Mouse (Mus musculus) cerebellum, postnatal 14 days (tissue): ENCODE data around the gene Twf2.
A peak's percentile ranks its signal among the peaks of the same experiment; 100 is the strongest.
"Not testable (repeated sequence)": the region's sequence is repeated elsewhere in the genome, so short reads cannot be mapped to it uniquely, and the experiment has no call there.

Experiments used
- DNase-seq, 2 experiments: peaks; one replicate each; pipeline ENCODE4 v3.0.0; 2021; ENCODE audit warnings: mixed read lengths in 2 of 2

Twf2 gene

GRCm38 (mm10) chr9:106202819-106203636 lies at the start of gene Twf2:
Gene Twf2, plus strand, starts transcription at chr9:106203108.
- DNase-seq = peak; percentile 92 to 97

GRCm38 (mm10) chr9:106154106-106154505 lies 48.8 kb upstream of the Twf2 start:
- DNase-seq = peak; percentile 46 to 57

GRCm38 (mm10) chr9:106156419-106156818 lies 46.5 kb upstream of the Twf2 start:
- peak; percentile 85 to 89 for DNase-seq

GRCm38 (mm10) chr9:106156921-106157622 lies 45.8 kb upstream of the Twf2 start:
- peak in 1 of 2 experiments; percentile 28 for DNase-seq

- DNase-seq = no peak
These were observed 45.3 kb upstream of the Twf2 start for GRCm38 (mm10) chr9:106157623-106157925.

- DNase-seq = no peak
These were observed 44.8 kb upstream of the Twf2 start, which contains the start of gene Glyctk for GRCm38 (mm10) chr9:106158037-106158491. Gene Glyctk, minus strand, starts transcription at chr9:106158138.

- peak in 1 of 2 experiments; percentile 20 for DNase-seq
These were observed 43.7 kb upstream of the Twf2 start for GRCm38 (mm10) chr9:106159237-106159636.

GRCm38 (mm10) chr9:106159784-106160301 lies 43.1 kb upstream of the Twf2 start:
- peak; percentile 99 to 100 for DNase-seq

GRCm38 (mm10) chr9:106160426-106160825 lies 42.5 kb upstream of the Twf2 start:
- DNase-seq = peak in 1 of 2 experiments; percentile 24

GRCm38 (mm10) chr9:106166709-106167108 lies 36.2 kb upstream of the Twf2 start:
- DNase-seq = no peak

GRCm38 (mm10) chr9:106167241-106167640 lies 35.7 kb upstream of the Twf2 start:
- no peak for DNase-seq

- DNase-seq = no peak
These were observed 35.2 kb upstream of the Twf2 start for GRCm38 (mm10) chr9:106167703-106168102.

GRCm38 (mm10) chr9:106169006-106169405 lies 33.9 kb upstream of the Twf2 start:
- not testable (repeated sequence) for DNase-seq

GRCm38 (mm10) chr9:106169917-106170316 lies 33.0 kb upstream of the Twf2 start:
- no peak for DNase-seq

- DNase-seq = peak; percentile 92 to 94
These were observed 32.2 kb upstream of the Twf2 start, which contains the start of gene Wdr82 for GRCm38 (mm10) chr9:106170556-106171345. Gene Wdr82, plus strand, starts transcription at chr9:106170928.

- DNase-seq = peak; percentile 90 to 93
These were observed 31.4 kb upstream of the Twf2 start for GRCm38 (mm10) chr9:106171346-106172158.

GRCm38 (mm10) chr9:106172527-106172926 lies 30.4 kb upstream of the Twf2 start:
- no peak for DNase-seq

- DNase-seq = no peak
These were observed 29.5 kb upstream of the Twf2 start for GRCm38 (mm10) chr9:106173363-106173762.

- DNase-seq = no peak
These were observed 27.2 kb upstream of the Twf2 start for GRCm38 (mm10) chr9:106175552-106176200.

GRCm38 (mm10) chr9:106176769-106177168 lies 26.1 kb upstream of the Twf2 start:
- no peak for DNase-seq

GRCm38 (mm10) chr9:106177799-106178198 lies 25.1 kb upstream of the Twf2 start:
- no peak for DNase-seq
